Mouse (Mus musculus) lung, adult 2 months (tissue): ENCODE results near the gene Fcrlb. TPM values are rescaled to one million over a fixed set of nuclear protein-coding genes. Genes with fewer than 3 reads are reported as not detected.

ENCODE experiments used
- DNase-seq: peaks from one replicate; pipeline ENCODE4 v3.0.0; 2022
- H3K4me1 ChIP-seq: fragments of 200-500 bp; 2 replicates; pipeline ENCODE4 v1.6.1; 2011; ENCODE audit warnings: low read length; ENCODE audit not compliant: control insufficient read depth, insufficient read depth
- H3K4me3 ChIP-seq: fragments of 200-500 bp; replicated peaks from 2 replicates; pipeline ENCODE3; 2011; ENCODE audit warnings: low read depth, mild to moderate bottlenecking, control low read depth, low read length; ENCODE audit errors: extremely low read depth
- CTCF ChIP-seq: fragments of 200-500 bp; IDR thresholded peaks from 2 replicates; pipeline ENCODE4 v1.5.1; 2011; ENCODE audit warnings: mild to moderate bottlenecking, low read length, control low read depth; ENCODE audit not compliant: insufficient read depth
- POLR2A ChIP-seq: fragments of 200-500 bp; IDR thresholded peaks from 2 replicates; pipeline ENCODE4 v1.6.1; 2011; ENCODE audit warnings: low read depth, mild to moderate bottlenecking, control low read depth, low read length, borderline replicate concordance; ENCODE audit errors: extremely low read depth
- WGBS: fragments of 180-500 bp; shearing (Covaris S2); methylation state at CpG from one replicate; pipeline ENCODE4 v1.1.7; 2018; 5-methylcytosine and 5-hydroxymethylcytosine counted together
- polyA plus RNA-seq: library from polyadenylated mRNA; depleted of rRNA; stranded (reverse); fragments of >200 nt; gene quantifications from 2 replicates; pipeline ENCODE4 v1.2.3, GENCODE M21; 2012

Gene Fcrlb
- polyA plus RNA-seq, 1 experiment, result 1.2 TPM

- Histone ChIP-seq H3K4me1 (0 out of 2 replicates have a peak, but pooled peaks cover 3% of the 10 kb centered on the region), H3K4me3 (no peak overlapping the region)
- TF ChIP-seq CTCF (no peak), POLR2A (no peak)
- DNase-seq, result no peak
- 36% methylated on average over 16 of the region's 16 CpGs for WGBS
Measured at GRCm38 (mm10) chr1:170898413-170899075, 14.2 kb downstream of the Fcrlb start.

- 0 out of 2 replicates have a peak, but pooled peaks cover 3% of the 10 kb centered on the region for H3K4me1 ChIP-seq
- H3K4me3 ChIP-seq, result no peak overlapping the region
- TF ChIP-seq POLR2A (no peak), CTCF (no peak)
- DNase-seq, result no peak
- 64% methylated on average over 5 of the region's 5 CpGs for WGBS
Measured at GRCm38 (mm10) chr1:170896651-170897281, 16.0 kb downstream of the Fcrlb start.

DNA sequence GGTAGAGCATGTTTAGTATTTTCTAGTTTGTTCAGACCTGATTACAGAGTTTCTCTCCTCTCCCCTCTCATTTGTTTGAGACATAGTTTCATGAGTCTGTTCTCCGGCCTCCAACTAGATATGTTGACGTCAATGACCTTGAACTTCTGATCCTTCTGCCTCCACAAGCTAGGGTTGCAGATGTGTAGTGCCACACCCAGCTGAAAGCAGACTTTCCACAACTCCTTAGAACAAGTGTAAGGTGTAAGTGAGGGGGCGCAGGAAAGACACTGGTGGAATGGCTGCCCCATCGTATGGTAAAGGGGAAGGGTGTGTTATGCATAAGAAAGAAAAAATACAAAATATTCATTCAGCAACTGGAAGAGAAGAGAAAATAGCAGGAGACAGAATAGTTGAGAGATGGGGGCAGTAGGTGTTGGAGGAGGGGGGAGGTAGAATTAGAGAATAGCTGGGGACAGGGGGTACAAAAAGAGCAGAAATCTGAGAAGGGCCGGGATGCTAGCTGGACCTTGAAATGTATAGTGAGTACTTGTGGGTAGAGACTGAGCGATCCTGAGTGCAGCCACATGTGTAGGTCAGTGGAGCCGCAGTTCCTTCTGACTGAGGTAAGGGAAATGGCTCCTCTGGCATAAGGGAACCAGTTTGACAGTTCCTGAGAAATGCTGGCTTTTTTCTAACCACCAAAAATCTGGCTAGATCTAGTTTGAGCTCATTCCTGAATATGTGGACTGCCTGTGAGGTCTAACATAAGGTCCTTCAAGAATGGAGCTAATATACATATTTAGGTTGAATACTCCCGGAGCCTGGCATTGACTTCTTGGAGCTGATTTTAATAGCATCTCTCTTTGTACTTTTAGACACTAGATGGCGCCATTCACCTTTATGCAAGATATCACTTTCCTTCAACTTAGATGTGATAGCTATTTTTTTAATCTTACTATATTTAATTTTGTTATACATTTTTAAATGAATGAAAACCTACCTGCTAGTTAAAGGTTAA, 17.8 kb downstream of the Fcrlb start:
- 58% methylated on average over 9 of the region's 9 CpGs for WGBS
- no peak for DNase-seq
- TF ChIP-seq POLR2A (no peak), CTCF (peak; percentile 7; the same call in 1 of the 2 replicates)
- Histone ChIP-seq H3K4me1 (no peaks in the 10 kb centered on the region), H3K4me3 (no peak overlapping the region)

GRCm38 (mm10) chr1:170892279-170892678, 20.5 kb downstream of the Fcrlb start:
- WGBS, result 58% methylated on average over 1 of the region's 1 CpGs
- no peak for DNase-seq
- TF ChIP-seq POLR2A (no peak), CTCF (no peak)
- Histone ChIP-seq H3K4me1 (no peaks in the 10 kb centered on the region), H3K4me3 (no peak overlapping the region)

GRCm38 (mm10) chr1:170891646-170892045, 21.1 kb downstream of the Fcrlb start:
- Histone ChIP-seq H3K4me1 (no peaks in the 10 kb centered on the region), H3K4me3 (no peak overlapping the region)
- no peak for DNase-seq
- WGBS, result 71% methylated on average over 2 of the region's 2 CpGs
- TF ChIP-seq CTCF, result no peak
- TF ChIP-seq POLR2A, result no peak

DNA sequence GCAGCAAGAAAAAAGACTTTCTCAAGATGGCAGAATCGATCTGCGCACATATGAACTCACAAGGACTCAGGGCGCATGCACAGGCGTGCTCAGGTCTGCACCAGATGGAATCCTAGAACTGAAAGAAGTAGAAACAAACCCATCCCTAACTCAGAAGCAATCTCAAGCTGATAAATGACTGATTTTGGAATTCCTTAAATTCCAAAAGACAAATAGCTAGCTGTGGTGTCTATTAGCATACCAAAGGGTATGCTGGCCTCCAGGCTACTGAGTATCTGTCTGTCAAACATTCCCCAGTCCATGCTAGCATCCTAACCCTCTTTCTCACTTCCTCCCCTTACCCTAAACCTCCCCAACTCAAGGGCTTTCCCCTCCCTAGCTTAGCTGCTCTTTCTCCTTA, 23.4 kb downstream of the Fcrlb start:
- TF ChIP-seq CTCF (no peak), POLR2A (no peak)
- WGBS, result 75% methylated on average over 4 of the region's 4 CpGs
- Histone ChIP-seq H3K4me3 (no peak overlapping the region), H3K4me1 (no peaks in the 10 kb centered on the region)
- DNase-seq, result no peak

DNA sequence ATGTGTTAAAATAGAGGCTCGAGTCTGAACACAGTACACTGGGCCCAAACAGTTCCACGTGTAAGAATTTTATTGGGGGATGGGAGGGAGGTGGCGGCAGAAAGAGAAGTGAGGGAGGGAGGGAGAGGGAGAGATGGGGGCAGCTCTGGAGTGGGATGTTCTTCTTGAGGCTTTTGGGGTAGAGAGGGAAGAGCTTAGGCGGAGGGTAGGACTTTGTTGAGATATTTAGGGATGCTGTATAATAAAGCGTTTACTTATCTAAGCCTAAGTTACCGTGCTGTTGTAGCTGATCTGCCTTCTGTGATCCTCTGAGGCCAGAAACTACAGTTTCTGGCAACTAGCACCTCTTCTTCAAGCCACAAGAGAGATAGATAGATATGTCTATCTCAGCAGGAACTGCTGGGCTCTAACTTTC, 26.7 kb downstream of the Fcrlb start:
- no peaks in the 10 kb centered on the region for H3K4me1 ChIP-seq
- DNase-seq, result no peak
- WGBS, result 48% methylated on average over 6 of the region's 6 CpGs
- TF ChIP-seq POLR2A (no peak), CTCF (no peak)
- no peak overlapping the region for H3K4me3 ChIP-seq

DNA sequence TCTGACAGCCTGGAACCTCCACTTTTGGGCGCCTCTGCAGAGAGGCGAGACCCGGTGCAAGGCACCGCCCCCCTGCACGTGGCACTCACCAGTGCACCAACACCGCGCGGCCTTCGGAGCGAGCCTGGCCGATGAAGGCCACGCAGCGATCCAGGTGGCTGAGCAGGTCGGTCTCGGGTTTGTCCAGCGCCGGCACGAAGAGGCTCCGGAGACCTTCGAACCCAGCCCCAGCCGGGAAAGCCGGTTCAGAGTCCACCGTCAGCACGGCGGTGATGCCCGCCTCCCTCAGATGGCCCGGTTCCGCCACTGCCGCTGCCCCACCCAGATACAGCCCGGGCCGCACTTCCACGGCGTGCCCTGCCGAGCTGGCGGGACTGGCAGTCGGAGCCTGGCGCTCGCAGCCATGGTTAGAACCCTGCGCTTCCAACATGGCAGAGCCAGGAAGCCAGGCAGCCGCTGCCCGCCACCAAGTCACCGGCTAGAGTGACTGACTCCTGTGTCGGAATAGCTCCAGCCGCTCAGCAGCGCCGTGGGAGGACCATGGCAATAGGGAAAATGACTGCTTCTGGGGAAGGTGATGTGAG, 27.7 kb downstream of the Fcrlb start, which contains the start of the genes Gm26620 and Dusp12:
TSS of gene Gm26620 (plus strand) at position 88 of the 584 bp plus-strand sequence.
TSS of gene Dusp12 (minus strand) at position 563 of the 584 bp plus-strand sequence.
- WGBS, result under 1% methylated on average over 46 of the region's 46 CpGs
- Histone ChIP-seq H3K4me1 (no peaks in the 10 kb centered on the region), H3K4me3 (peak within 1 kb of the TSS; percentile 85)
- peak; percentile 79 for DNase-seq
- TF ChIP-seq POLR2A (peak; percentile 27; the same call in 1 of the 2 replicates), CTCF (peak; percentile 75)

GRCm38 (mm10) chr1:170884390-170884789, 28.4 kb downstream of the Fcrlb start:
- no peak for DNase-seq
- Histone ChIP-seq H3K4me1 (no peaks in the 10 kb centered on the region), H3K4me3 (peak overlapping the region; percentile 85)
- 18% methylated on average over 8 of the region's 8 CpGs for WGBS
- no peak for TF ChIP-seq CTCF
- no peak for TF ChIP-seq POLR2A
